Mouse (Mus musculus) olfactory bulb, adult 2 months (tissue): Measurements from ENCODE around the gene Cdk5rap2. TPM values are rescaled to one million over a fixed set of nuclear protein-coding genes. Genes with fewer than 3 reads are reported as not detected.

Source experiments
- H3K27ac ChIP-seq: fragments of 200-500 bp; 2 replicates; pipeline ENCODE4 v1.5.1; 2012; ENCODE audit warnings: low read depth, low read length; ENCODE audit not compliant: insufficient read depth
- H3K4me1 ChIP-seq: fragments of 200-500 bp; 2 replicates; pipeline ENCODE4 v1.6.1; 2012; ENCODE audit warnings: low read length; ENCODE audit not compliant: control insufficient read depth, insufficient read depth
- H3K4me3 ChIP-seq: fragments of 200-500 bp; 2 replicates; pipeline ENCODE4 v1.5.1; 2012; ENCODE audit warnings: mild to moderate bottlenecking, low read depth, low read length, moderate library complexity; ENCODE audit not compliant: insufficient read depth
- CTCF ChIP-seq: fragments of 200-500 bp; IDR thresholded peaks from 2 replicates; pipeline ENCODE4 v1.5.1; 2012; ENCODE audit warnings: low read depth, mild to moderate bottlenecking, low read length, moderate library complexity; ENCODE audit not compliant: insufficient read depth
- POLR2A ChIP-seq: fragments of 200-500 bp; IDR thresholded peaks from 2 replicates; pipeline ENCODE4 v1.6.1; 2012; ENCODE audit warnings: mild to moderate bottlenecking, low read depth, low read length, moderate library complexity; ENCODE audit not compliant: insufficient read depth
- WGBS: fragments of 180-500 bp; shearing (Covaris S2); methylation state at CpG from one replicate; pipeline ENCODE4 v1.1.7; 2018; 5-methylcytosine and 5-hydroxymethylcytosine counted together
- polyA plus RNA-seq: library from polyadenylated mRNA; stranded (reverse); fragments of >200 nt; gene quantifications from 2 replicates; pipeline ENCODE4 v1.2.4, GENCODE M21; 2012; ENCODE audit warnings: low replicate concordance; ENCODE audit not compliant: missing spikeins, insufficient read depth, insufficient read length

Cdk5rap2 gene
- polyA plus RNA-seq, 1 experiment, result 306 TPM

GRCm38 (mm10) chr4:70328033-70328432, 82.2 kb downstream of the Cdk5rap2 start:
- Histone ChIP-seq H3K4me3 (no peak overlapping the region), H3K27ac (no peak overlapping the region), H3K4me1 (no peaks in the 10 kb centered on the region)
- 92% methylated on average over 9 of the region's 9 CpGs for WGBS
- TF ChIP-seq CTCF, result no peak

- 91% methylated on average over 1 of the region's 1 CpGs for WGBS
- TF ChIP-seq POLR2A (no peak), CTCF (no peak)
- Histone ChIP-seq H3K4me1 (no peaks in the 10 kb centered on the region), H3K27ac (no peak overlapping the region), H3K4me3 (no peak overlapping the region)
These were observed 82.8 kb downstream of the Cdk5rap2 start for GRCm38 (mm10) chr4:70327436-70327835.

- no peak overlapping the region for H3K27ac ChIP-seq
- no peak overlapping the region for H3K4me3 ChIP-seq
- H3K4me1 ChIP-seq, result no peaks in the 10 kb centered on the region
- WGBS, result 71% methylated on average over 1 of the region's 1 CpGs
- TF ChIP-seq POLR2A, result no peak
- TF ChIP-seq CTCF, result no peak
These were observed 88.7 kb downstream of the Cdk5rap2 start for GRCm38 (mm10) chr4:70321586-70321985.

- TF ChIP-seq CTCF, result no peak
These were observed 98.1 kb downstream of the Cdk5rap2 start for GRCm38 (mm10) chr4:70312170-70312569.

GRCm38 (mm10) chr4:70311530-70311929, 98.7 kb downstream of the Cdk5rap2 start:
- no peak overlapping the region for H3K4me3 ChIP-seq
- peaks cover 2% of the 10 kb centered on the region; the same call in 1 of the 2 replicates for H3K4me1 ChIP-seq
- WGBS, result 58% methylated on average over 5 of the region's 5 CpGs
- H3K27ac ChIP-seq, result no peak overlapping the region
- TF ChIP-seq CTCF (no peak), POLR2A (no peak)

More at GRCm38 (mm10) chr4:70312170-70312569, 98.1 kb downstream of the Cdk5rap2 start:
- no peak overlapping the region for H3K4me3 ChIP-seq
- 84% methylated on average over 4 of the region's 4 CpGs for WGBS
- no peak overlapping the region for H3K27ac ChIP-seq
- H3K4me1 ChIP-seq, result peaks cover 2% of the 10 kb centered on the region; the same call in 1 of the 2 replicates

- no peak overlapping the region for H3K27ac ChIP-seq
- 57% methylated on average over 4 of the region's 4 CpGs for WGBS
- H3K4me1 ChIP-seq, result peaks cover 2% of the 10 kb centered on the region; the same call in 1 of the 2 replicates
- no peak overlapping the region for H3K4me3 ChIP-seq
- TF ChIP-seq POLR2A (no peak), CTCF (no peak)
These were observed 103.0 kb downstream of the Cdk5rap2 start for GRCm38 (mm10) chr4:70307230-70307629.

- H3K4me1 ChIP-seq, result no peaks in the 10 kb centered on the region
- H3K27ac ChIP-seq, result no peak overlapping the region
- TF ChIP-seq POLR2A (no peak), CTCF (no peak)
- no peak overlapping the region for H3K4me3 ChIP-seq
- 84% methylated on average over 4 of the region's 4 CpGs for WGBS
These were observed 106.4 kb downstream of the Cdk5rap2 start for GRCm38 (mm10) chr4:70303870-70304269.

GRCm38 (mm10) chr4:70301187-70301586, 109.1 kb downstream of the Cdk5rap2 start:
- no peak overlapping the region for H3K4me3 ChIP-seq
- 66% methylated on average over 9 of the region's 9 CpGs for WGBS
- no peak overlapping the region for H3K27ac ChIP-seq
- H3K4me1 ChIP-seq, result no peaks in the 10 kb centered on the region
- TF ChIP-seq CTCF (no peak), POLR2A (no peak)

GRCm38 (mm10) chr4:70289361-70289760, 120.9 kb downstream of the Cdk5rap2 start:
- Histone ChIP-seq H3K4me1 (no peaks in the 10 kb centered on the region), H3K4me3 (no peak overlapping the region), H3K27ac (no peak overlapping the region)
- 71% methylated on average over 6 of the region's 6 CpGs for WGBS
- no peak for TF ChIP-seq CTCF

GRCm38 (mm10) chr4:70283163-70283562, 127.1 kb downstream of the Cdk5rap2 start:
- H3K27ac ChIP-seq, result no peak overlapping the region
- no peak overlapping the region for H3K4me3 ChIP-seq
- TF ChIP-seq POLR2A, result no peak
- TF ChIP-seq CTCF, result no peak
- peaks cover 6% of the 10 kb centered on the region for H3K4me1 ChIP-seq
- 94% methylated on average over 9 of the region's 9 CpGs for WGBS
